Mouse (Mus musculus) liver, embryonic 16.5 days (tissue): ENCODE data around the gene Ube2e1. TPM values are rescaled to one million over a fixed set of nuclear protein-coding genes. Genes with fewer than 3 reads are reported as not detected.

Source experiments
- polyA plus RNA-seq: library from polyadenylated mRNA; unstranded; fragments of >200 nt; fragmentation: Nextera tagmentation; extraction: Ambion mirVana; gene quantifications from 2 replicates; pipeline ENCODE4 v1.2.1, GENCODE M21; 2015

Gene Ube2e1
- polyA plus RNA-seq, 1 experiment from 2014 or later = 27.7 TPM

Other genes starting within 250 kb of the Ube2e1 start
- 1.5 and 1.7 TPM in 2 replicates for gene Nr1d2, start 92.7 kb downstream of the Ube2e1 start, polyA plus RNA-seq
- 7.1 and 8.6 TPM in 2 replicates for gene Nkiras1, start 60.7 kb downstream of the Ube2e1 start, polyA plus RNA-seq
- 191 and 222 TPM in 2 replicates for gene Rpl15, start 60.5 kb downstream of the Ube2e1 start, polyA plus RNA-seq